Mouse (Mus musculus): ENCODE data around the gene Tgfb1i1.

- no peak for TF ChIP-seq TAL1 (IDR thresholded peaks at IDR 0.05; ENCODE audit: low read length)
- no peak for TF ChIP-seq GATA1 (IDR thresholded peaks at IDR 0.05; ENCODE audit: low read length)
Observed at GRCm38 (mm10) chr7:128244410-128245025, 2.1 kb upstream of the Tgfb1i1 start.

All from erythroblast, embryonic 14.5 days (primary cell).